Mouse (Mus musculus): ENCODE measurements around the gene Hpcal1. TPM values are rescaled to one million over a fixed set of nuclear protein-coding genes. Genes with fewer than 3 reads are reported as not detected.
"Not testable (repeated sequence)": the region's sequence is repeated elsewhere in the genome, so short reads cannot be mapped to it uniquely, and the experiment has no call there.

Hpcal1 gene
- polyA plus RNA-seq, 1 experiment from 2014 or later, result 48.9 TPM

DNA sequence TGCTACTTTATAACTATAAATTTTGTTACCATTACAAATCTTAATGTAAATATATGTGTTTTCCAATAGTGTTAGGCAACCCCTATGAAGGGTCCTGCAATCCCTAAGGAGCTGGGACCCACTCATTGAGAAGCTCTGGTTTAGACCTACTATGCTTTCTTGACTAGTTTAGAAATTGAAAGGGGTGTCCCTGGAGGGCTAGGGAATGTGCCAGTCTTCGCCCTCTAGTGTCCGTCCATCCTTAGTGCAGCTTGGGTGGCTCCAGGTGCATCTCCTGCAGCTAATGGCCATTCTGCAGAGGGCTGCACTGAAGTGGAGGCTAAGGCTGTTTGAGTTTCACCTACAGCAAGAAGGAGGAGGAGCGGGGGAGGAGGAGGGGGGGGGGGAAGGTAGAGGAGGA lies 87.7 kb downstream of the Hpcal1 start:
- H3K4me2 ChIP-seq (replicated peaks), result no peak overlapping the region
- 14% methylated on average over 2 of the region's 3 CpGs for WGBS
- H3K27me3 ChIP-seq, result no peaks in the 10 kb centered on the region
- no peak overlapping the region for H3K9ac ChIP-seq
- peak; percentile 52; the same call in 1 of the 2 replicates for ATAC-seq (ENCODE audit: low FRiP score)
- no peaks in the 10 kb centered on the region for H3K9me3 ChIP-seq (replicated peaks)
- no peak overlapping the region for H3K4me3 ChIP-seq
- H3K27ac ChIP-seq, result no peak overlapping the region
- 0 out of 2 replicates have a peak, but pooled peaks cover 3% of the 10 kb centered on the region for H3K4me1 ChIP-seq
- no peaks in the 10 kb centered on the region for H3K36me3 ChIP-seq

DNA sequence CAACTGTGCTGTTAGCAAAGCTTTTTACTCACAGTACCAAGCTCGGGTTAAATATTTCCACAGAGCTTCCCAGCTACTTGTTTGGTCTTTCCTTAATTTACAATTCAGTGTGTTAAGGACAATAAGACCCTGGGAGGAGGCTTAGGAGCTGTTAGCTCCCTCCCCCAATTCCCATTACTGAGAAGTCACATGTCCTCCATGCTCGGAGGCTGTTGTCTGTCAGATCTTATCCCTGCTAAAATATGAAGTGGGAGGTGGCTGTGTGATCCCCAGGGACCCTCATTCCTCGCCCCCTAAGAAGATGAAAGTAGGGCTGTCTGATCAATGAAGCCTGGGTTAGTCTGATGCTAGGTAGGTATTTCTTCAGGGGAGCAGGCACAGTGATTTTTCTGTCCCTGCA lies 88.4 kb downstream of the Hpcal1 start:
- no peaks in the 10 kb centered on the region for H3K36me3 ChIP-seq
- H3K27me3 ChIP-seq, result no peaks in the 10 kb centered on the region
- H3K27ac ChIP-seq, result no peak overlapping the region; the same call in 1 of the 2 replicates
- WGBS, result 19% methylated on average over 3 of the region's 3 CpGs
- no peaks in the 10 kb centered on the region for H3K9me3 ChIP-seq (replicated peaks)
- 0 out of 2 replicates have a peak, but pooled peaks cover 3% of the 10 kb centered on the region for H3K4me1 ChIP-seq
- no peak overlapping the region for H3K4me2 ChIP-seq (replicated peaks)
- H3K4me3 ChIP-seq, result no peak overlapping the region
- no peak overlapping the region for H3K9ac ChIP-seq
- ATAC-seq (ENCODE audit: low FRiP score), result no peak

DNA sequence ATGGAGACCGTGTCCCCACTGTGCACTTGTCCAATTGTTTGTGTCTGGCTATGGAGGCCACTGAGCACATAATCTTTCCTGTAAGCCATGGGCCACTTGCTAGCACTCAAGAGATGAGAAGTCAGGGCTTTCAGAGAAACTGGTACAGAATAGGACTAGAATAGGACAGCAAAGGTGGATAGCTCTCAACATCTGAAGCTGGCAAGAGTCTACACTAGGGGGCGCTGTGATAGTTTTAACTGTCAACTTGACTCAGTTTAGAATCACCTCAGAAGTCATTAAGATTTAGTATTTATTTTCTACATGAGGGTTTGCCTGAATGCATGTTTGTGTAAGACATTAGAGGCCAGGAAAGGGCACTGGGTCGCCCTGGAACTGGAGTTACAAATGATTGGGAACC lies 98.8 kb downstream of the Hpcal1 start:
- no peaks in the 10 kb centered on the region for H3K27me3 ChIP-seq
- WGBS, result 51% methylated on average over 3 of the region's 3 CpGs
- H3K9ac ChIP-seq, result no peak overlapping the region
- no peaks in the 10 kb centered on the region for H3K9me3 ChIP-seq (replicated peaks)
- no peak overlapping the region for H3K4me3 ChIP-seq
- ATAC-seq (ENCODE audit: low FRiP score), result no peak
- H3K27ac ChIP-seq, result no peak overlapping the region
- H3K4me1 ChIP-seq, result no peaks in the 10 kb centered on the region
- H3K4me2 ChIP-seq (replicated peaks), result no peak overlapping the region
- 0 out of 2 replicates have a peak, but pooled peaks cover 3% of the 10 kb centered on the region for H3K36me3 ChIP-seq

DNA sequence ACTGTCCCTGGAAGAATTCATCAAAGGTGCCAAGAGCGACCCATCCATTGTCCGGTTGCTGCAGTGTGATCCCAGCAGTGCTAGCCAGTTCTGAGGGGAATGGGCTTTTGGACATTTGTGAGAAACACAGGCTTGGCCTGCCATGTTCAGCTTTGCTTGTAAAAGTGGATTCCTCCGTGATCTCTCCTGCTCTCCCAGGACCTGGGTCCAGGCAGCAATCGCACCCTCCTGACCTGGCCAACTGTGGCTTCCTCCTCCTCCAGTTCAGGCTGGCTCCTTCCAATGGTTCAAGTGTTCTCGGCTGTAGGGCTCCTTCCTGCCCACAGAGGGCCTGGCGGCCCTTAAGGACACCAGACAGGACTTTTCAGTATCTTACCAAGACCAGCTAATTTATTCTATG lies 100.5 kb downstream of the Hpcal1 start:
- no peak overlapping the region for H3K27ac ChIP-seq
- no peaks in the 10 kb centered on the region for H3K4me1 ChIP-seq
- WGBS, result 89% methylated on average over 6 of the region's 6 CpGs
- no peaks in the 10 kb centered on the region for H3K27me3 ChIP-seq
- no peak overlapping the region for H3K9ac ChIP-seq
- H3K36me3 ChIP-seq, result 0 out of 2 replicates have a peak, but pooled peaks cover 2% of the 10 kb centered on the region
- H3K4me2 ChIP-seq (replicated peaks), result no peak overlapping the region
- ATAC-seq (ENCODE audit: low FRiP score), result no peak
- no peak overlapping the region for H3K4me3 ChIP-seq
- H3K9me3 ChIP-seq (replicated peaks), result no peaks in the 10 kb centered on the region

DNA sequence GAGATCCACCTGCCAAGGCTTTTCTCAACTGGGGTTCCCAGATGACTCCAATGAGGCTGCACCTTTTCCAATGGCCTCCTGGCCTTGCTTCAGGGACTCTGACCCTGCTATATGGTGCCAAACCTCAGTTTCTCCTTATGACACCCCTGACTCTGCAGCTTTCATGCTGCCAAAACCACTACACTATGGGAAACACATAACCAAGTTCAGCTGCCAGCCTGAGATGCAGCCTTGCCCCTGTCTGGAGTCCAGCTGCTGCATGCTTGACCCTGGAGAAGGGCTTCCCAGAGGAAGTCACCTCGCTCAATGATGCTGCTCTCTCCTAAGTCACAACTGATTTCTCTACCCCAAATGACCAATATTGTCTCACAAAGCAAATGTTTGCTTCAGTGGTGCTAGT lies 102.1 kb downstream of the Hpcal1 start:
- H3K4me3 ChIP-seq, result no peak overlapping the region
- no peak overlapping the region for H3K4me2 ChIP-seq (replicated peaks)
- ATAC-seq (ENCODE audit: low FRiP score), result no peak
- no peaks in the 10 kb centered on the region for H3K36me3 ChIP-seq
- H3K9ac ChIP-seq, result no peak overlapping the region
- H3K9me3 ChIP-seq (replicated peaks), result no peaks in the 10 kb centered on the region
- WGBS, result 80% methylated on average over 1 of the region's 1 CpGs
- no peaks in the 10 kb centered on the region for H3K27me3 ChIP-seq
- no peak overlapping the region for H3K27ac ChIP-seq
- no peaks in the 10 kb centered on the region for H3K4me1 ChIP-seq

DNA sequence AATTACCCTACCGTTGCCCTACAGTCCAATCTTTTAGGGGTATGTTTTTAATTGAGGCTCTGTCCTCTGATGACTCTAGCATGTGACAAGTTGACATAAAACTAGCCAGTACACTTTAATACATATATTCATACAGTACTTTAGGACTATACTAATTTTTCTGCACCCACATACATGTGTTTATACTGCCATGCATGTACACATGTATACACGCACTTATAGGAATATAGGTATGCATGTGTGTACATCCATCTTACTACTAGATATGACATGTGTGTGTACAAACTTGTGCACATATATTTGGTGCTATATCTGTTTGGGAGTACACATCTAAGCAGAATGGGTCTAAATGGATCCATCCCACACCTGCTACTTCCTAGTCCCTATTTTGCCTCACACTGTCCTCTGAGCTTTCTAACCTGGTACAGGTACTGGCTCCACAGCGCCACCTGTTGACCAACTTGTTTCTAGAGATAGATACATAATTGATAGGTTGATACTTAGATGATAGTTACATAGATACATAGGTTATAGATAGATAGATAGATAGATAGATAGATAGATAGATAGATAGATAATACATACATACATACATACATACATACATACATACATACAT lies 105.1 kb downstream of the Hpcal1 start:
- H3K27ac ChIP-seq, result no peak overlapping the region
- 64% methylated on average over 3 of the region's 3 CpGs for WGBS
- H3K9ac ChIP-seq, result no peak overlapping the region
- no peaks in the 10 kb centered on the region for H3K4me1 ChIP-seq
- no peaks in the 10 kb centered on the region for H3K27me3 ChIP-seq
- H3K36me3 ChIP-seq, result no peaks in the 10 kb centered on the region
- H3K4me3 ChIP-seq, result no peak overlapping the region
- no peaks in the 10 kb centered on the region for H3K9me3 ChIP-seq (replicated peaks)
- H3K4me2 ChIP-seq (replicated peaks), result no peak overlapping the region
- ATAC-seq (ENCODE audit: low FRiP score), result no peak

DNA sequence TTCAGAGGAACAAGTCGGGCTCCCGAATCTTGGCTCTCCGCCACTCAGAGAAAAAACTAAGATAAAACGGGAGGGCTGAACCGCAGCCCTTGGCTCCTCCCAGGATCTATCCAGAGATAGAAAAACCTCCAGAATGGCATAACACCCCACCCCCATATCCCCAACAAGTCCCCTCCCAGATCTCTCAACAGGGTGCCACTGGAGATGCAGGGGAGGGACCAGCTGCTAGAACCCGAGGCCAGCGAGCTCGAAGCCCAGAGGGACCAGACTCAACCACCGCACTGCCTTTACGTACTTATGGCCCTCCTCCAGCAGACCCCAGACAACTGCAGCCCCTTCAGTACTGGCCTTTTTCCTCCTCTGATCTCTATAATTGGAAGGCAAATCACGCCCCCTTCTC lies 107.6 kb downstream of the Hpcal1 start:
- H3K9me3 ChIP-seq (replicated peaks); H3K4me1 ChIP-seq; H3K27me3 ChIP-seq; H3K36me3 ChIP-seq; H3K9ac ChIP-seq; ATAC-seq (ENCODE audit: low FRiP score); H3K27ac ChIP-seq; H3K4me3 ChIP-seq; H3K4me2 ChIP-seq (replicated peaks): not testable (repeated sequence)
- 90% methylated on average over 11 of the region's 11 CpGs for WGBS

DNA sequence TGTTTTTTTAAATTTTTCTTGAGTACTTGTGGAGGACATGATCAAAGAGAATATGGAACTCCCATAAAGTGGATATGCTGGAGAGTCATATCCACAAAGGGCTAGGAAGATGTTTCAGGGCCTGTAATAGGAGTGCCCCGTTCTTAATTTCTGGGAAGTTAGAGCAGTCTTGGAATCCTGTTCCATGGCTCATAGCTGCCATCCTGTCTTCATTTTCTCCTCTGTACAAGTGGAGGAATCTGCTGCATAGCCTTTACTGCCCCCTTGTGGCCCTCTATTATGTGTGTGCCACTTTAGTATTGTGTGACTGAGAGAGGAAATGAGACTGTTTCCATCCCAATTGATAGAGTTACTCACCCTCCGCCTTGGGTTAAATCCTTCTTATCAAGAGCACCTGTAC lies 117.9 kb downstream of the Hpcal1 start:
- WGBS, result 46% methylated on average over 2 of the region's 2 CpGs
- no peak for ATAC-seq (ENCODE audit: low FRiP score)
- no peak overlapping the region for H3K4me3 ChIP-seq
- no peaks in the 10 kb centered on the region for H3K27me3 ChIP-seq
- no peak overlapping the region for H3K9ac ChIP-seq
- H3K4me1 ChIP-seq, result no peaks in the 10 kb centered on the region
- no peaks in the 10 kb centered on the region for H3K36me3 ChIP-seq
- H3K27ac ChIP-seq, result no peak overlapping the region
- H3K9me3 ChIP-seq (replicated peaks), result no peaks in the 10 kb centered on the region
- no peak overlapping the region for H3K4me2 ChIP-seq (replicated peaks)

DNA sequence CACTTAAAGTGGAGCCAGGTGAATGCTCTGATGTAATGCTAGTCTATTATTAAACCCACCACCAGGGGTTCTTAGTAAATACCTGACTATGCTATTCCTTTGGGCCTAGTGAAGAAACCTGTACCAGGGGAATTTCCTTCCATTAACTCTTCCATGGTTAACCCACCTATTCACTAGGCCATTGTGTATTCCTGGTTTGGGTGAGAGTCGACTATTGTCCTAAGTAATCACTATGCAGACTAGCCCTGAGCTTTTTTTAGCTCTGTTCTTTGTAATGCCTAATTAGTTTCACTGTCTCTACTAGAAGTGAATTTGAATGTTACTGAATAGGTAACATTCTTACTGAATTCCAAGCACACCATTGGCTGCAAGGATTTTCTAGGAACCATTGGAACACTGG lies 144.6 kb downstream of the Hpcal1 start:
- H3K27me3 ChIP-seq; H3K4me3 ChIP-seq; H3K36me3 ChIP-seq; ATAC-seq (ENCODE audit: low FRiP score); H3K27ac ChIP-seq; H3K9ac ChIP-seq; H3K4me2 ChIP-seq (replicated peaks); H3K9me3 ChIP-seq (replicated peaks); H3K4me1 ChIP-seq: not testable (repeated sequence)
- WGBS, result 84% methylated on average over 1 of the region's 1 CpGs

Other genes starting within 250 kb of the Hpcal1 start
- gene Odc1, start 146.1 kb upstream of the Hpcal1 start, polyA plus RNA-seq (2016; fragmentation: Nextera tagmentation; extraction: Ambion mirVana), result 237 and 240 TPM in 2 replicates